Mouse (Mus musculus): Measurements from ENCODE around the gene Flnb. TPM values are rescaled to one million over a fixed set of nuclear protein-coding genes. Genes with fewer than 3 reads are reported as not detected.

Flnb gene
- polyA plus RNA-seq, 1 experiment from 2014 or later = 13.8 TPM

- no peak overlapping the region for H3K27ac ChIP-seq (replicated peaks)
- no peaks in the 10 kb centered on the region for H3K9me3 ChIP-seq (replicated peaks)
- WGBS = 74% methylated on average over 4 of the region's 4 CpGs
- H3K4me1 ChIP-seq = peaks cover 24% of the 10 kb centered on the region
- no peak overlapping the region for H3K4me3 ChIP-seq
- no peaks in the 10 kb centered on the region for H3K27me3 ChIP-seq (ENCODE audit: low read depth, poor library complexity, severe bottlenecking)
- no peak for DNase-seq (ENCODE audit: low spot score)
- H3K36me3 ChIP-seq = no peaks in the 10 kb centered on the region
Measured at GRCm38 (mm10) chr14:7858430-7858829, 40.7 kb downstream of the Flnb start.

DNA sequence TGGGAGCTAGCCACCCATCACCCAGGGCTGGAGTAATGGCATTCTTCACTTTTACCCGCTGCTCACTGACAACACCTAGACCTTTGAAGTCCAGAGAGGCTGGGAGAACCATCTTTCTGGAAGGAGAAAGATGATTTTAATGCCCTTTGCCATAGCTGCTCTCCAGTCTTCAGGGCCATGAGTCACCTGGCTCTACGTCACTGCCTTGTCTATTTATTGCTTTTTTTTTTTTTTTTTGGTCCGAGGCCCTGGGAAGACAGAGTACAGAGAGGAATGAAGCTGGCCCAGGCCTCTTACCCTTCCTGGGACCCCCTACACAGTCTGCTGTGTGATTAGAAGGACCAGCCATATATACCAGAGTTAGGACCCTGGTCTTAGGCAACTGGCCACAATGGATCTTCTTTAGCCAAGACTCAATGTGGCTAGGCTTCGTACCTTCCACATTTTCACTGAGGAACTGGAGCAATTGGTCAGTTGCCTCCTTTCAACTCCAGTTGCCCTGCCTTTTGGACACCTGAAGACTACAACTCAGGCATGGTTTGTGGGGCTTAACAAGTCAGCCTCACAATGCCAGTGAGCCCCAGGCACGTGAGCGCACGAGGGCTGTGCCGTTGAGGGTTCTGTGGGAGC lies 42.9 kb downstream of the Flnb start:
- Histone ChIP-seq H3K9me3 (replicated peaks) (no peaks in the 10 kb centered on the region), H3K4me3 (no peak overlapping the region), H3K36me3 (no peaks in the 10 kb centered on the region), H3K4me1 (peaks cover 10% of the 10 kb centered on the region), H3K27me3 (ENCODE audit: low read depth, poor library complexity, severe bottlenecking) (no peaks in the 10 kb centered on the region), H3K27ac (replicated peaks) (no peak overlapping the region)
- no peak for DNase-seq (ENCODE audit: low spot score)
- 94% methylated on average over 8 of the region's 8 CpGs for WGBS

DNA sequence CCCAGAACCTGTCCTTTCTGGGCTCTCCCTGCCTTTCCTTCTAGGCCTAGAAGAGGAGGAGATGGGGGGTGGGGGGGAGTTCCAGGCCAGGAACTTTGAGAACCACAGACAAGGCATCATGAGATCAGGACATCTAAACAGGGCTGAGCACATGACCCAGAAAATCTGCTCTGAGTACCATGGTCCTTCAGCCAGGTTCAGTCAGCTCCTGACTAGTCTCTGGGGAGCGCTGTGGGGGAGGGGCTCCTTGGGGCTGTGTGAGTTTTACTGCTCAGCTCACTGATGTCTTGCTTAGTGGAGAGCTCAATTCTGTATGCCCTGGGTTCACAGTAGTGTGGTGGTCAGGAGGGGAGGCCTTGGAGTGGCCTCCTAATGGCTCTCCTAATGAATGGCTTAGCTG lies 43.5 kb downstream of the Flnb start:
- H3K27me3 ChIP-seq (ENCODE audit: low read depth, poor library complexity, severe bottlenecking) = no peaks in the 10 kb centered on the region
- H3K4me3 ChIP-seq = no peak overlapping the region
- H3K36me3 ChIP-seq = no peaks in the 10 kb centered on the region
- 88% methylated on average over 1 of the region's 1 CpGs for WGBS
- no peak overlapping the region for H3K27ac ChIP-seq (replicated peaks)
- H3K9me3 ChIP-seq (replicated peaks) = no peaks in the 10 kb centered on the region
- peaks cover 4% of the 10 kb centered on the region; the same call in 1 of the 2 replicates for H3K4me1 ChIP-seq
- no peak for DNase-seq (ENCODE audit: low spot score)

- Histone ChIP-seq H3K27me3 (ENCODE audit: low read depth, poor library complexity, severe bottlenecking) (no peaks in the 10 kb centered on the region), H3K27ac (replicated peaks) (no peak overlapping the region), H3K4me3 (no peak overlapping the region), H3K9me3 (replicated peaks) (no peaks in the 10 kb centered on the region), H3K36me3 (no peaks in the 10 kb centered on the region), H3K4me1 (peaks cover 4% of the 10 kb centered on the region; the same call in 1 of the 2 replicates)
- DNase-seq (ENCODE audit: low spot score) = no peak
- WGBS = 88% methylated on average over 2 of the region's 2 CpGs
Measured at GRCm38 (mm10) chr14:7862226-7862625, 44.5 kb downstream of the Flnb start.

DNA sequence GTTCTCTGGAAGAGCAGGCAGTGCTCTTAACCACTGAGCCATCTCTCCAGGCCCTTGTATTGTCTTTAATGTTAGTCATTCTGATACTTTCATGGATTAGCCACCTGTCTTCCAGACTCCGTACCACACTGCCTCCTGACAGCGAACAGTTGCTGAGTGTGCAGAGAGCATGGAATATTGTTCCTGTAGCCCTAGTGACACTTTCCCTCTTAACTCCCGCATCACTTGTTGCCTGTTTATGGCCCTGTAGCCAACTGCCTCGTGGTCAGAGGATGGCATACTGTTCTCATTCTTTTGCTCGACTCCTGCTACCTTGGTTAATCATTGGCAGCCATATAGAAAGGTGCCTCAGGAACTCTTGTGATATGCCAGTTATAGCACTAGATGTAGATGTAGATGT lies 45.4 kb downstream of the Flnb start:
- Histone ChIP-seq H3K4me3 (no peak overlapping the region), H3K4me1 (peaks cover 4% of the 10 kb centered on the region; the same call in 1 of the 2 replicates), H3K36me3 (peaks cover 8% of the 10 kb centered on the region; the same call in 1 of the 2 replicates), H3K27me3 (ENCODE audit: low read depth, poor library complexity, severe bottlenecking) (no peaks in the 10 kb centered on the region), H3K9me3 (replicated peaks) (no peaks in the 10 kb centered on the region), H3K27ac (replicated peaks) (no peak overlapping the region)
- WGBS = 92% methylated on average over 5 of the region's 5 CpGs
- DNase-seq (ENCODE audit: low spot score) = no peak

DNA sequence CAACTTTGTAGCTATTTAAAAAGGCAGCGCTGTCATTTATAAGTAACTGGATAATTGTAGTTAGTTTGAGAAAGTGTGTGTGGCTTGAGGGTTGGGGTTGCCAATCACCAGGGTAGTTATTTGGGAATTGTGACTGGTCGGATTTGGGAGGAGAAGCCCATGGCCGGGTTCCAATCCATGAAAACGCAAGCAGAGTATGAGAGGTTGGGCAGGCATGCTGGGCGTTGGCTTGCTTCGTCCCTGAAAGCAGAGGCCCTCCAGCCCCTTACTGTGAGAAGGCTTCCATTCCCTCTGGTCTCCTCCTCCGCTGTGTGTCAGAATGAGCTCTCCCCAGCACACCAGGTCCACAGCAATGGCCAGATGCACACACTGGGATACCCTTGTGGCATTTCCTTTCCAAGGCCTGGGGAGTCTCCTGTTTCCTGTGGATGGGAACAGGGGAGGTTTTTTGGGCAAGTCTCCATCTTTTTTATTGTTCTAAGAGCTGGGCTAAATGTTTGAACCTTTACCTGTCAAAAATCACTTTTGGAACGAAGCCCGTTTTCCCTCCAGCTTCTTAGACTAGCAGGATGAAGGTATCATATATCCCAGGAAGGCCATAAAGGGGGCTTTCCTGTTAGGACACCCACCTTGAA lies 46.2 kb downstream of the Flnb start:
- no peak overlapping the region for H3K4me3 ChIP-seq
- peaks cover 8% of the 10 kb centered on the region; the same call in 1 of the 2 replicates for H3K36me3 ChIP-seq
- no peaks in the 10 kb centered on the region for H3K27me3 ChIP-seq (ENCODE audit: low read depth, poor library complexity, severe bottlenecking)
- no peak overlapping the region for H3K27ac ChIP-seq (replicated peaks)
- peaks cover 4% of the 10 kb centered on the region; the same call in 1 of the 2 replicates for H3K4me1 ChIP-seq
- 87% methylated on average over 9 of the region's 9 CpGs for WGBS
- no peaks in the 10 kb centered on the region for H3K9me3 ChIP-seq (replicated peaks)
- DNase-seq (ENCODE audit: low spot score) = no peak

DNA sequence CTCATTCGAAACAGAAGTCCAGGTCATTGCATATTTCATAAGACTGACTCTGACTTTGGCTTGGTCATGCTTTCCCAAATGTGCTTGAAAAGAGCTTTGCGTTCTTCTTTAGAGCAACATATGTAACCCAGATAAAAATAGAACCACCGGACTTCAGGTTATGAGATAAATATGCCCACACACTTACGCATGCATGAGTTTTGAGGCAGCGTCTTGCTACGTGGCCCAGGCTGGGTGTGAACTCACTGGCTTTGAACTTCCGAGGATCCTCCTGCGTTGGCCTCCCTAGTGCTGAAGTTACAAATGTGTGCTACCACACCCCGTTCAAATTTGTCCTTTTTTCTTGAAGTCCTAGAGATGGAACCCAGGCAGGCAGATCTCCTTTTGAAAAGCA lies 46.7 kb downstream of the Flnb start:
- Histone ChIP-seq H3K9me3 (replicated peaks) (no peaks in the 10 kb centered on the region), H3K27ac (replicated peaks) (no peak overlapping the region), H3K36me3 (peaks cover 12% of the 10 kb centered on the region; the same call in 1 of the 2 replicates), H3K27me3 (ENCODE audit: low read depth, poor library complexity, severe bottlenecking) (no peaks in the 10 kb centered on the region), H3K4me3 (no peak overlapping the region), H3K4me1 (peaks cover 4% of the 10 kb centered on the region; the same call in 1 of the 2 replicates)
- DNase-seq (ENCODE audit: low spot score) = no peak
- 93% methylated on average over 9 of the region's 9 CpGs for WGBS

DNA sequence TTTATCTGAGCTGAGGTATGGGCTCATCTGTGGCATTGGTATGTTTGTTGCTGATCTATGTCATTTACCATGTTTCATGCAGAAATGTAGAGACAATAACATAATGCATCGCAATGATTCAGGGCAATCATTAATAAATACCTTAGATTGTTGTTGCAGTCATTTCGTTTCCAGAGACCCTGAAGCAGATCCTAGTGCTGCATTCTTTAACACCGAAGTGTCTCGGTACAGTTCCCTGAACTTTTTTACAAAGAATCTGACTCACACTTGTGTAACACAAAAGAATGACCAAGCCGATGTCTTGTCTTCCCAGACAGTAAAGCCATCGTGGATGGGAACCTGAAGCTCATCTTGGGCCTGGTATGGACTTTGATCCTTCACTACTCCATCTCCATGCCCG lies 49.5 kb downstream of the Flnb start:
- 93% methylated on average over 7 of the region's 7 CpGs for WGBS
- H3K27me3 ChIP-seq (ENCODE audit: low read depth, poor library complexity, severe bottlenecking) = no peaks in the 10 kb centered on the region
- H3K4me3 ChIP-seq = no peak overlapping the region
- H3K36me3 ChIP-seq = peaks cover 18% of the 10 kb centered on the region
- no peaks in the 10 kb centered on the region for H3K4me1 ChIP-seq
- DNase-seq (ENCODE audit: low spot score) = no peak
- H3K9me3 ChIP-seq (replicated peaks) = no peaks in the 10 kb centered on the region
- no peak overlapping the region for H3K27ac ChIP-seq (replicated peaks)

DNA sequence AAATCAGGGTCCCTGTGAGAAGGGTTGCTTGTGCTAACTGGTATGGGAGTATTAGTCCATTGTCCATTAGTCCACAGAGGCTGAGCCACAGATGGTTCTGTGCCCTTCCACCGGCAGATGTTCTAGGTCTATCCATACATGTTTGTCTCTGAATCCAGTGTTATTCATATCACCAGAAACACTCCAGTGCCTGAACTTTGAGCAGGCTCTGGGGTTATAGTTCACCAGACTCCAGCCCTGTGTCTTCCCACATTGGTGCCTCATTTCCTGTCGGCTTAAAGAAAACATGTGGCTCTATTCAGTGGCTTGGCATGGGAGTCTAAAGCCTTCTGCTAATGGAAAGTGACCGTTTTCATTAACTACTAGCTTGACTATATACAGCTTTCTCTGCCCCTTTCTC lies 50.1 kb downstream of the Flnb start:
- no peaks in the 10 kb centered on the region for H3K9me3 ChIP-seq (replicated peaks)
- no peak overlapping the region for H3K27ac ChIP-seq (replicated peaks)
- peaks cover 18% of the 10 kb centered on the region for H3K36me3 ChIP-seq
- H3K27me3 ChIP-seq (ENCODE audit: low read depth, poor library complexity, severe bottlenecking) = no peaks in the 10 kb centered on the region
- no peak for DNase-seq (ENCODE audit: low spot score)
- no peaks in the 10 kb centered on the region for H3K4me1 ChIP-seq
- H3K4me3 ChIP-seq = no peak overlapping the region
- 87% methylated on average over 3 of the region's 3 CpGs for WGBS

- no peaks in the 10 kb centered on the region for H3K4me1 ChIP-seq
- no peaks in the 10 kb centered on the region for H3K9me3 ChIP-seq (replicated peaks)
- no peaks in the 10 kb centered on the region for H3K27me3 ChIP-seq (ENCODE audit: low read depth, poor library complexity, severe bottlenecking)
- no peak overlapping the region for H3K27ac ChIP-seq (replicated peaks)
- no peak overlapping the region for H3K4me3 ChIP-seq
- WGBS = 91% methylated on average over 6 of the region's 6 CpGs
- H3K36me3 ChIP-seq = peaks cover 27% of the 10 kb centered on the region
- no peak for DNase-seq (ENCODE audit: low spot score)
Measured at GRCm38 (mm10) chr14:7869796-7870195, 52.0 kb downstream of the Flnb start.

GRCm38 (mm10) chr14:7873552-7873951 lies 55.8 kb downstream of the Flnb start:
- no peaks in the 10 kb centered on the region for H3K27me3 ChIP-seq (ENCODE audit: low read depth, poor library complexity, severe bottlenecking)
- no peak overlapping the region for H3K27ac ChIP-seq (replicated peaks)
- no peak overlapping the region for H3K4me3 ChIP-seq
- H3K4me1 ChIP-seq = no peaks in the 10 kb centered on the region
- no peak for DNase-seq (ENCODE audit: low spot score)
- H3K9me3 ChIP-seq (replicated peaks) = no peaks in the 10 kb centered on the region
- 91% methylated on average over 2 of the region's 2 CpGs for WGBS
- peaks cover 22% of the 10 kb centered on the region for H3K36me3 ChIP-seq

- no peak for DNase-seq (ENCODE audit: low spot score)
- Histone ChIP-seq H3K36me3 (peaks cover 19% of the 10 kb centered on the region), H3K27me3 (ENCODE audit: low read depth, poor library complexity, severe bottlenecking) (no peaks in the 10 kb centered on the region), H3K27ac (replicated peaks) (no peak overlapping the region), H3K9me3 (replicated peaks) (no peaks in the 10 kb centered on the region), H3K4me1 (no peaks in the 10 kb centered on the region), H3K4me3 (no peak overlapping the region)
- WGBS = 85% methylated on average over 4 of the region's 4 CpGs
Measured at GRCm38 (mm10) chr14:7874495-7874894, 56.7 kb downstream of the Flnb start.

DNA sequence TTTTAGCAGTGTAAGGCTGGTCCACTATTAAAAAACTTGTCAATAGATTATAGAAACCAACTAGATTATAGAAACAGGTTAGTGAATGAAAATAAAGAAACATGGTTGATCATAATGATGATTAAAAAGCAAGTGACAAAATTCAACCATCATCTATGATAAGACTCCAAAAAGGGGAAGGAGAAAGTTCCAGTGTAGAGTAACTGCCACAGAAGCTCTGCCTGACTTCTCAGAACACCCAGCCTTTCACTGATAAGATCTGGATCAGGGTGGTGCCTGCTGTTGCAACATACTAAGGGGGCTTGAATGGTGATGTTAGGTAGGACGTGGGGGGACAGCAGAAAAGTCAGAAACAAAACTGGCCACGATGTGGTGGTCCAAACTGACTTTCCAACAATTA lies 60.2 kb downstream of the Flnb start:
- 86% methylated on average over 2 of the region's 2 CpGs for WGBS
- no peak for DNase-seq (ENCODE audit: low spot score)
- H3K4me1 ChIP-seq = no peaks in the 10 kb centered on the region
- H3K27me3 ChIP-seq (ENCODE audit: low read depth, poor library complexity, severe bottlenecking) = no peaks in the 10 kb centered on the region
- H3K36me3 ChIP-seq = peaks cover 26% of the 10 kb centered on the region
- H3K27ac ChIP-seq (replicated peaks) = no peak overlapping the region
- no peaks in the 10 kb centered on the region for H3K9me3 ChIP-seq (replicated peaks)
- no peak overlapping the region for H3K4me3 ChIP-seq

All from midbrain, embryonic 10.5 days (tissue).